Mouse (Mus musculus) liver, adult 2 months (tissue): ENCODE data around the gene Pla2g4d.

Experiments used
- CTCF ChIP-seq: fragments of 200-500 bp; IDR thresholded peaks from 2 replicates; pipeline ENCODE4 v1.5.1; 2011; ENCODE audit warnings: low read depth, low read length, control low read depth
- POLR2A ChIP-seq: fragments of 200-500 bp; IDR thresholded peaks from 2 replicates; pipeline ENCODE4 v1.6.1; 2011; ENCODE audit warnings: low read length, control low read depth; ENCODE audit not compliant: insufficient read depth; ENCODE audit errors: extremely low read depth

DNA sequence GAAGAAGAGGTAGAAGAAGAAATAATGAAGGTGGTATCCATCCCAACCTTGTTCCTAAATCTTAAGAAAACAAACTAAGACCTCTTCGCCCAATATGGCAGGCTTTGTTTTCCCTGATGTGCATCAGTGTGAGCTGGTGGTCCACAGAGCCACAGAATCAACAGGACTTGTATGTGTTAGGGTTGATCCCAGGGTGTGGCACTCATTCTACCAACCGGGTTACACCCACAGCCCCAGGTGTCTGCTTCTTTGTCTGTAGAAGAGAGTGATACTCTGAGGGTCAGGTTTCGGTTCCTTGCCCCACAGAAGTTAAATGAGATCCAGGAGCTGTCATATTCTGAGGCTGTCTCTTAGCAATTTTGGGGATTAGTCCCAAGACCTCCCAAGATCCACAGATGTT is 27.7 kb downstream of the Pla2g4d start:
- TF ChIP-seq POLR2A = no peak
- TF ChIP-seq CTCF = no peak
